Mouse (Mus musculus): ENCODE data around the gene Rapgef3.

DNA sequence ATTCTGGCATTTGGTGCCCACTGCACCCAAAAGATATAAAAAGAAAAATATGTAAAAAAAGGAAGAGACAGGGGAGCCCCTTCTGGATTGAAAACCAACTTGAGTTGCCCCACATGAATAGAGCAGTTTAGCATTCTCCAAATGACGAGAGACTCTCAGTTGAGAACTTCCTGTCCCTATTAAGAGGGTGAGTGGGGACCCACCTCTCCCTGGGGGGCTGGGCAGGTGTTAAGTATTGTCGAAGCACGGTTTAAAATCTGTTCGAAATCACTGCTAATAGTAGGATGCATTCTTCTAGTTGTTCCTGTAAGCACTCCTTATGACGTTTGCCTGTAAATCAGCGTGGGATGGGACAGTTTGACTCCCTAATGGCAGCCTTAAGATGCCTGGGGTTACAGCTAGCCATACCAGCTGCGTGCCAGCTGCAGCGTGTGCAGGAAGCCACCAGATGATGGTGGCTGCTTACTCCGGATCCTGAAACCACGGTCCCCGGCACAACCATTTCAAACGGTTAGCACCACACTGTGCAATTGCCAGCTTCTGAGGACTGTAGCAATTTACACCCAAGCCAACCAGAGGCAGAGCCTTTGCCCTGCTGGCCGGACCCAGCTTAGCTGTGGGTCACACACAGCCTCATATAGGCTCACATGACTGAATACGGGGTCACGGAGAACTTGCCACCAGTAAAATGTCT, 46.6 kb downstream of the Rapgef3 start:
- TF ChIP-seq CTCF (IDR thresholded peaks at IDR 0.05; ENCODE audit: insufficient read depth, low read depth, low read length) (no peak), POLR2A (IDR thresholded peaks at IDR 0.05; ENCODE audit: insufficient read depth, low read depth, low read length) (no peak)
